Mouse (Mus musculus) bone marrow macrophage, adult 2 months (primary cell): ENCODE measurements around the gene Lsm4.

Source experiments
- CTCF ChIP-seq: IDR thresholded peaks from 2 replicates; pipeline ENCODE4 v1.5.1; 2012; ENCODE audit warnings: low read depth, mild to moderate bottlenecking, low read length, moderate library complexity
- POLR2A ChIP-seq: IDR thresholded peaks from 2 replicates; pipeline ENCODE4 v1.6.1; 2012; ENCODE audit warnings: mild to moderate bottlenecking, low read depth, low read length, borderline replicate concordance

DNA sequence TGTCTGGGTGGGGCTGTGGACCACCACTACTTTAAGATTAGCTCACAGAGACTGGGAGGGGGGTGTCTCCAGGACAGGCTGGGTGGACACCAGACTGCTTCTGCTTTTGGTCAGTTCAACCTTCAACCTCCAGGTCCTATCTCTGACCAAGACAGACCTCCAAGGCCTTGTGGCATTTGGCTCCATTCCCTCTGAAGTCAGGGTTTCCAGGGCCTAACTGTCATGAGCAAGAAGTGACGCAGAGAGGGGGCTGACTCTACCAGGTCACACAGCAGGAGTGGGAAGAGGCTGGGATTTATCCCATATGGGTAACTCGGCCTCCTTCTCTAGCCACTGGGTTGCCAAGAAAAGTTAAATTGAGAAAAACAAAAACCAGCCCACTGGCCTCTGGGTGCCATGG lies 15.3 kb upstream of the Lsm4 start:
- no peak for TF ChIP-seq POLR2A
- no peak for TF ChIP-seq CTCF
